Mouse (Mus musculus) ES-Bruce4 (cell line): ENCODE data around the gene Slc25a12.

ENCODE experiments used
- CTCF ChIP-seq: IDR thresholded peaks from one replicate; pipeline ENCODE4 v1.8.1; 2011; ENCODE audit warnings: low read depth, low read length
- EP300 ChIP-seq: IDR thresholded peaks from 2 replicates; pipeline ENCODE4 v1.6.1; 2011; ENCODE audit warnings: low read depth, low read length; ENCODE audit not compliant: insufficient read depth
- POLR2A ChIP-seq: IDR thresholded peaks from one replicate; pipeline ENCODE4 v1.8.1; 2011; ENCODE audit warnings: low read length; ENCODE audit not compliant: insufficient read depth

GRCm38 (mm10) chr2:71338145-71338796, 29.3 kb downstream of the Slc25a12 start:
- TF ChIP-seq POLR2A (no peak), CTCF (no peak), EP300 (no peak)
